Mouse (Mus musculus): Measurements from ENCODE around the gene Cnih1.
"Not testable (repeated sequence)": the region's sequence is repeated elsewhere in the genome, so short reads cannot be mapped to it uniquely, and the experiment has no call there.

The Cnih1 gene

GRCm38 (mm10) chr14:46787787-46788504 lies at the start of gene Cnih1:
Cnih1 (minus strand) TSS chr14:46788411.
- in situ Hi-C loops (cut with MseI, MboI): no loop called here

DNA sequence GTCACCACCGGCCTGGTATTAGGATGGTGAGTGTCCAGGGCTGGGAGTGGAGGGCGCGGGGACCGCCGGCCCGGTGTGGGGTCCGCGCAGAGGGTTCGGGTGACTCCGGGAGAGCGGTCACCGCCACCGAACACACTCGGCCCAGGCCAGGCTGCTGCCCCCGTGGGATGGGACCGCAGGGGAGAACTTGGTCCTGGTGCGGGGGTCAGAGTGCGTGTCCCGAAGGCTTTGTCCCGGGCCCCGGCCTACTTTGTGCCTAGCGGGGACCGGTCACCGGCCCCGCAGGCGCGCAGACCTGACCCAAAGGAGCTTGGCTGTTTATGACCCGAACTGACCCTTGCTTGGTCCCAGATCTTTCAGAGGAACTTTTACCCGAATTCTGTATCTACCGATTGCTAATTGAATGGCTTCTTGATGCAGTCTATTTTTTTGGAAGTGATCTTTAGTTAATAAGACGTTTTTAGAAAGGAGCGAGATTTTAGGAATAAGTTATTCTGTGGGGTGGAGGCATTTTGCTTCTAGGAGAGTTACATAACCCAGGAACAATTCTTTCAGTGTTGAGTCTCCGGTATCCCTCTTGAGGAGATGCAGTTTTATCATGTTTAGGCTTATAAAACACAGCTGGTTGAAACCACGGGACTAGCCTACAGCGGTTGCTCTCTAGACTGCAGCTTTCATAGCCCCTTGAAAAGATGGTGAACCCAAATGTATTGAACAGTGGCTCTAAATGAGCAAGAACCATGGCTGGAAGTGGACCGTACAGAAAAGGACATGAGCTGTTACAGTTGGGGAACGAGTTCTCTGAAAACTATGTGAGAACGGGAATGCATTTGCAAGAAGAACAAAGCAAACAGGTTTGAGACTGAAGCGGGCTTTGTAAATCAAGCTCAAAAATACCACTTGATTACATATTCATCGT lies 44.4 kb upstream of the Cnih1 start:
- in situ Hi-C loops (cut with MseI, MboI): no loop called here

DNA sequence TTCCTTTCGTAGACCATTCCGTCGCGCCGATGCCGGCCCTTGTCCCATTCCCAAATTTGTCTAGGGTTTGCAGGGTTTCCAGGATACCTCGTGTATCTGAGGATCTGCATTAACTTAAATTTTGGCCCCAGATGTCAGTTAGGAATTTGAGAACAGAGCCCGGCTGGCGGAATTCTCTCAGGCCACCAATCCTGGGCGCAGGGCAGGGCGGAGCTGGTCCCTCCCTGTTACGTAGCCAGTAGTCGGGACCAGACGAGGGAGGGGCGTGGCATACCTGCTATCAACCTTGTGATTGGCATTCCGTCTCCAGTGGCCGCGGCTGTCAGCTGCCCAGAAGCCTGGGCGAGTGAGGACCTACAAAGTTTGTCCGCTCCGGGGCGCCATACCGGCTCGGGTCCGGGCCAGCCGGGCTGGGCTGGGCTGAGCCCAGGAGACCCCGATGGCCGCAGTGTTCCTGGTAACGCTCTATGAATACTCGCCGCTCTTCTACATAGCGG lies 43.7 kb upstream of the Cnih1 start, which contains the start of gene Cgrrf1:
TSS of gene Cgrrf1 (plus strand) at position 289 of the 497 bp plus-strand sequence.
- in situ Hi-C loops (cut with MseI, MboI): no loop called here

GRCm38 (mm10) chr14:46831295-46831694 lies 43.1 kb upstream of the Cnih1 start:
- in situ Hi-C loops (cut with MseI, MboI): no loop called here

- in situ Hi-C loops (cut with MseI, MboI): no loop called here
Measured at GRCm38 (mm10) chr14:46827430-46827829, 39.2 kb upstream of the Cnih1 start.

- in situ Hi-C loops (cut with MseI, MboI): no loop called here
Measured at GRCm38 (mm10) chr14:46823996-46824395, 35.8 kb upstream of the Cnih1 start.

DNA sequence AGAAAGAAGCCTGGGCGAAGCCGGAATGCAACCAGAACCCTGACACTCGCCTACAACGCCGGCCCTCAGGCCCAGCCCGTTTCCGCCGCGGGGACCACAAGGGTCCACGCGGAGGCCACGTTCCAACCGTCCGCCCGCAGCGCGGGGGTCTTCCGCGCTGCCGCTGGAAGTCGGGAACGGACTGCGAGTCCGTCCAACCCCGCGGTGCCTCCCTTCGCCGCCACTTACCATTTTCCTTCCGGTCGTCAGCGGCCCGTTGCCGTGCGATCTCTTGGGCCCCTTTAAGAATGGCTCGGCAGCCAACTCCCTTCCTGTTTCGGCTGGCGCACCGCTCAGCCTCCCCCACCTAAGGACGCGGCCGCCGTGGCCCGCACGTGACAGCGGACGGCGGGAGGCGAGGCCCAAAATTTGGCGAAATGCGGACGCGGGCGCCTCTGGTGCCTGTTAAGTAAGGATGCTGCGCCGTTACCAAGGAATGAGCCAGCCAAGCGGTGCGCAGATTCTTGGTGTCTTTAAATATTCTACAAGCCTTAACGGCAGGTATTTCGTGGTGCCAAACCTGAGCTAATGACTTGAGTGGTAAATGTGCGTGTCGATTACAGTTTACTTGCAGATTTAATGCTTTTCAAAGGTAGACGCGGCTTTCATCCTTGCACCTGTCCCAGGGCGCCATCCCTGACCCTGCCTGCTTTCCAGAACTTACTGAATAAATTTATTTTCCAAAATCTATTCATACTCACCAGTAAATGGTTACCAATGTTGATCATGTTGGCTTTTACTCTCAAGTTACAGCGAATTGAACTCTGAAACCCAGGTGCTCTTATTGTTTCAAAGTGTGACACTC lies 33.9 kb upstream of the Cnih1 start, which contains the start of gene Gmfb:
TSS of gene Gmfb (minus strand) at position 370 of the 844 bp plus-strand sequence.
- in situ Hi-C loops (cut with MseI, MboI): no loop called here

GRCm38 (mm10) chr14:46821271-46821872 lies 33.2 kb upstream of the Cnih1 start:
- in situ Hi-C loops (cut with MseI, MboI): no loop called here

DNA sequence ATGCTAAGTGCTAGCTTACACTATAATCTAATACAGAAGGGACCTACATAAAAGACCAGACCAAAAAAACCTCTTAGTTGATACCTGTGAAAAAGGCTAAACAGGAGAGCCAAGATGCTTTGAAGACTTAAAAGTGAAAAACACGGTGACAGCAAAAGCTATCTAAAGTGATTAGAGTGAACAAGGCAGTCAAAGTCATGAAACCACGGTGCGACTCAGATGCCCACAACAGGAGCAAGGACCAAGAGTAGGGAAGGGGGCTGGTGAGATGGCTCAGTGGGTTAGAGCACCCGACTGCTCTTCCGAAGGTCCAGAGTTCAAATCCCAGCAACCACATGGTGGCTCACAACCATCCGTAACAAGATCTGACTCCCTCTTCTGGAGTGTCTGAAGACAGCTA lies 31.8 kb upstream of the Cnih1 start:
- in situ Hi-C loops (cut with MseI, MboI): not testable (repeated sequence)

- in situ Hi-C loops (cut with MseI, MboI): no loop called here
Measured at GRCm38 (mm10) chr14:46818743-46819142, 30.5 kb upstream of the Cnih1 start.

DNA sequence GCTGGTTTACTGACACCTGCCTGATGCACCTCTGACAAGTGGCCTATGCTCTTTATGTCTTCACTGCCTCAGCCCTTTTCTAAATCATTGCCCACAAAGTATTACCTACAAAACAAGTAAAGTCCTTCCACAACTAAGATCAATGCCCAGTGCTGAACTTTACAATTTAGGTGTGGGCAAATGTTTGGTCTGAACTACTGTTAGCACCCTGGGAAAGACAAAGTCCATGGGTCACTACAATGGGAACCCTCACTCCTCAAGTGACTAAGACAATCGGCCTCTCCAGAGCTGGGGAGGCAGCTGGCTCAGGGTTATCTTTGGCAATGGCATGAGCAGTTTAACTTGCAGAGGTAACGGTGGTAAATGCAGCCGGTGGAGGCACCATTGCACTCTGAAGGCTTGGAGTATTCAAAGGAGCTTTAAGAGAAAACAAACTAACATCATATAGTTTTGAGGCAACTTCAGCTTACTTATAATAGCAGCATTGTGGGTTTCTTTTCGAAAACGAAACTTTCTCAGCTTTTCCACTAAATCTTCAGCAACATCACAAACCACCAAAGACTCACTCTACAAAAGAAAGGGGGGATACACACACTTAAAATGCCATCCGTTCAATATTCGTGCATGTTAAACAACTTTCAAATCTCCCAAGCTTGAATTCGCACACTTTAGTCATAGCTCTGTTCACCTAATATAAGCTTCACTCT lies 28.9 kb upstream of the Cnih1 start:
- in situ Hi-C loops (cut with MseI, MboI): no loop called here

DNA sequence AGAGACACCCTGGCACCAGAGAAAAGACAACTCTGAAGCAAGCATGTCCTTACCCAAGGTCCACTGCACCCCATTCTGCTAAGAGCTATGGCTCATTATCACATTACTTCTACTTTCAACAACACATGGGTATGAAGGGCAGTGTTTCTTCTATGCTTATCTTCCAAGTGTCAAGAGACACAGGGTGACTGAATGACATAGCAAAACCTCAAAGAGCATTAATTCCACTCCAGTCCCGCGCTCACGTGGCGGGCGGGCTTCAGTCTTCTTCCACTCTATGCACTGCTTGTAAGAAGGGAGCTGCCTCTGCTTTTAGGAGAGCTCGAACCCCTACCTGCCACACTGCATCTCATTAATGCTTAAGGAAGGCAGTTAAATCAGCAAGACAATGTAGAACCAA lies 27.4 kb upstream of the Cnih1 start:
- in situ Hi-C loops (cut with MseI, MboI): no loop called here

DNA sequence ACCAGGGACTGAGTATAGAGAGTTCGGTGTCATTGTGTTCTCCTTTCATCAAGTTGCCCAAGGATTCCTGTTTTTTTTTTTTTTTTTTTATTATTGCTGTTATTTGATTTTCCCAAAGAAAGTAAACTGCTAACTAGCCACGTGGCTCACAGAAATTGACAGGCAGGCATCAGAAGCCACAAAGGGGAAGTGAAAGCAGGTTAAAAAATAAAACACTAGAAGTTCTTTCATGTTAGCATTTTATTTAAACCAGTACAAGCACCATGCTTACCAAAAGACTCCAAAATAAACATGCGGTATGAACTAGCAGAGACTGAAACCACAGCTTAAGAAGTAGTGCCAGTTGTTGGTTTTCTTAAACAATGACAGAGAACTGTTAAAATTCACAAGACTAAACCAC lies 19.7 kb upstream of the Cnih1 start:
- in situ Hi-C loops (cut with MseI, MboI): no loop called here

DNA sequence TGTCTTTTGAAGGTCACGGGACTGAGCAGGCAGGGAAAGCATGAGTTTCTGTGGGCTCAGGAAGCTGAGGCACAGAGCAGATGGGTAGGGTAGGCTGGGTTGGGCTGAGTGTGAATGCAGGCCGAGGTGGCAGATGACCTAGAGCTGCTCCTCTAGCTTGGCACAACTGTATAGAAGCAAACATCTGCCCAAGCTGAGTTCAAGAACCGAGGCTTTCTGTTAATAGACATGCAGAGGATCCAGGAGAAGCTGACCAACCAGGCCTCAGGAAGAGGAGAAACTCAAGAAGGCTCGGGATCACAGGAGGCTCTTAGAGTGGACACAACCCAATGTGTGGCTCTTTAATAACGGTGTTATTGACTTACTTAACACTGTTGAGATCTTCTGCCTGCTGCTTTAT lies 18.0 kb upstream of the Cnih1 start:
- in situ Hi-C loops (cut with MseI, MboI): no loop called here

DNA sequence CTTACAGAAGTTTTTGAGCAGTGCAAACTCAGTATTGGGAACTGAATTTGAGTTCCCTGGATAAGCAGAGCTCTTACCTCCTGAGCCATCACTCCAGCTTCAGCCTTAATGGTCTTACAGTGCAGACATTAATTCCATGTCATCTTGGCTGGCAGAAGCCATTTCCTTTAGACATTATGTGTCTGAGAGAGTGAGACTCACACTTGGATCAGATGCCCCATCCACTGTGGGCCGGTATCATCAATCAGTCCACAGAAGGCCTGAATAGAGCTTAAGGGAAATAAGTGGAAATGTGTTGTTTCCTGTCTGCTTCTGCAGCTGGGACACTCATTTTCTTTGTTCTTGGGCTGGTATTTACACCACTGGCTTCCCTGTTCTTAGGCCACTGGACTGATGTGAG lies 15.6 kb upstream of the Cnih1 start:
- in situ Hi-C loops (cut with MseI, MboI): no loop called here

- in situ Hi-C loops (cut with MseI, MboI): no loop called here
Measured at GRCm38 (mm10) chr14:46803259-46803658, 15.0 kb upstream of the Cnih1 start.

DNA sequence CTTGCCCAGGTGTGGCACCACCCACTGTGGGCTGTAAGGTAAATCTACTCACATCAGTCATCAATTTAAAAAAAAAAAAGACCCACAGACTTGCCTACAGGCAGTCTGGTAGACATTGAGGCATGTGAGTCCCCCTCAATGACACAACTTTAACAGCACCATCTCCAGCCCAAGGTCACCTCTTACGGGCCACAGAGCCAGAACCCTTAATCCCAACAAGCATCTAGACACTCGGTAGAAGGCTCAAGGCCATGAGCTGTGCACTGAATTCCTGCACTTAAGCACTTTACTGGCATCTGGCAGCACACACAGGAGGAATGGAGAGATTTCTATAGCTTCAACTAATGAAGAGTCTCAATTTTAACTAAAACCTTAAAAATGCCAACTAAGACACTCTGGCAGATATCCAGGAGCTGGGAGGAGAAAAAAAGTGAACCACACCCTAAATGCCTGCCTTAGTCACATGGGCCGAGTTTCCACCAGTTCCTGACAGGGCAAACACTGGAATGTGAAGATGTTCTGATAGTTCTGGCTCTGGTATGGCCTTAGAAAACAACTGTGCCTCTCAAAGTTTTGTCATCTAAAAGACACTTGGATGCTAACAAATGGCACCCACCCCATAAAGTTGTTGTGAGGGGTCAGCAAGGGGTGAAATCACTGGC lies 12.6 kb upstream of the Cnih1 start:
- in situ Hi-C loops (cut with MseI, MboI): no loop called here

DNA sequence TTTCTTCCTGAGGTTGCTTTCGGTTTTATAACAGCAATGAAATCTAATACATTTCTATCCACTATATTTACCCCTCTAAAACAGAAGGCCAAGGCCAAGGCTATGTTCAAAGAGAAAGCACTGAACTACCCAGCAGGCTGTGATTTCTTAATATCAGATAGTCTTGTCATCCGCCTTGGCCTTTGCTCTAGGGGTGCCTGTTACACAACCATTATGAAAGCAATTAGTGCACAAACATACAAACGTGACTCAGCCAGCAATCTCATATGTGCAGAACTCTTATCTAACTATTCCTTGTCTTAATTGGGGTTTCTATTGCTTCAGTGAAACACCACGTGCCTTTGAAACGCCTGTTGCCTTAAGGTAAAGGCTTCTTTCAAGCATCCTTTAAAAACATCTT lies 5.9 kb upstream of the Cnih1 start:
- in situ Hi-C loops (cut with MseI, MboI): no loop called here

DNA sequence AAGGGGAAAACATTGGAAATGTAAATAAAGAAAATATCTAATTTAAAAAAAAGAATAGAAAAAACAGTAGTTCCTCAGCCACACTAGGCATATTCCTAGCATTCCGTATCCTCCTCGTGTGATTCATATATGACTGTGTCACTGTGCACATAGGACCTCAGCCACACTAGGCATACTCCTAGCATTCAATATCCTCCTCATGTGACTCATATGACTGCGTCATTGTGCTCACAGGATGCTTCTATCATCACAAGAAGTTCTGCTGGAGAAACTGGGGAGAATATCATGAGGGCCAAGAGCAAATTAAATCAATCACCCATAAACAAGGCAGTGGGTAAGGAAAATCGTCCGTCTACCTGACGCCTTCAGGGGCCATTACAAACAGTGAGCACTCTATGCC lies 2.5 kb upstream of the Cnih1 start:
- in situ Hi-C loops (cut with MseI, MboI): no loop called here

GRCm38 (mm10) chr14:46790303-46790702 lies 2.1 kb upstream of the Cnih1 start:
- in situ Hi-C loops (cut with MseI, MboI): no loop called here
